Mouse (Mus musculus) liver, adult (tissue): ENCODE results near the gene Nos3.

ENCODE experiments used
- GATA4 ChIP-seq: IDR thresholded peaks from 2 replicates; pipeline ENCODE4 v1.6.1; 2014; ENCODE audit warnings: mild to moderate bottlenecking, low read length; ENCODE audit not compliant: insufficient replicate concordance

The Nos3 gene

DNA sequence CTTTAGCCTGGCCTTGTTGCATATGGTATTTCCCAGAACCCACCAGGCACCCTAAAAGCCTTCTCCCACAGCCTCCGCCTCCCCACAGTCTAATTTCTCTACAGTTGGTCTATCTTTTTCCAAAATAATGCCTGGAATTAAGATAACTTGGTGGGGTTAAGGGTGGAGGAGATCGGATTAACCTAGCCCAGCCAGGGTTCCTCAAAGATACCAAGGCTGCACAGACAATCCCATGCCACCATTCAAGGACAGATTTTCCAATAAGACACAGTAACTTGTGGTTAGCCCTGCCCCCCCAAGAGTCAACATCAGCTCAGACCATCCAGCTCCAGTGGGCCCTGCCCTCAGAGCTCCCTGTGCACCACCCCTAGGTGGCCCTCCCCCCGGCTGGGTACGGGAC lies 15.9 kb downstream of the Nos3 start:
- no peak for TF ChIP-seq GATA4

GRCm38 (mm10) chr5:24381486-24381885 lies 16.9 kb downstream of the Nos3 start:
- TF ChIP-seq GATA4 = no peak

GRCm38 (mm10) chr5:24381988-24382387 lies 17.4 kb downstream of the Nos3 start:
- TF ChIP-seq GATA4 = no peak

DNA sequence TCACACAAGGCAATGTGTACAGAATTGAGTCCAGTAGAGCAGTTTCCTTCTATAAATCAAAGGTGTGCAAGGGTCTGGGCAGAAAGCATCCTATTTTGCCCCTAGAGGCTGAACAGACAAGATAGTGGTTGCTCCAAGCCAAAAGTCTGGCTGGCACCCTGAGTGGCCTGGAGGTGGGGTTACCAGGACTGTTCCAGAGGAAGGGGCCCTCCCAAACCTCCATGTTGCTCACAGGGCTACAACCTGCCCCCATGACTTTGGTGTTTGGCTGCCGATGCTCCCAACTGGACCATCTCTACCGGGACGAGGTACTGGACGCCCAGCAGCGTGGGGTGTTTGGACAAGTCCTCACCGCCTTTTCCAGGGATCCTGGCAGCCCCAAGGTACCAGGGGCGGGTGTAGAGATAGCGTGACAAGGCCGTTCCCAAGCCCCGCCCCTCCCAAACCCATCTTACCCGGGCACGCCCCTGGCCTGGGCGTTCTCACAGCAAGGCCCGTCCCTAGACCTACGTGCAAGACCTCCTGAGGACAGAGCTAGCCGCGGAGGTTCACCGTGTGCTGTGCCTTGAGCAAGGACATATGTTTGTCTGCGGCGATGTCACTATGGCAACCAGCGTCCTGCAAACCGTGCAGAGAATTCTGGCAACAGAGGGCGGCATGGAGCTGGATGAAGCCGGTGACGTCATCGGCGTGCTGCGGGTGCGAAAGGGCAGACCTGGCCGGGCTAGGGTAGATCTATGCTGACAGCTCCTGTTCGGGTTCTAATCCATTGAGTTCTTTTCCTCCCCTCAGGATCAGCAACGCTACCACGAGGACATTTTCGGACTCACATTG lies 18.6 kb downstream of the Nos3 start:
- no peak for TF ChIP-seq GATA4

DNA sequence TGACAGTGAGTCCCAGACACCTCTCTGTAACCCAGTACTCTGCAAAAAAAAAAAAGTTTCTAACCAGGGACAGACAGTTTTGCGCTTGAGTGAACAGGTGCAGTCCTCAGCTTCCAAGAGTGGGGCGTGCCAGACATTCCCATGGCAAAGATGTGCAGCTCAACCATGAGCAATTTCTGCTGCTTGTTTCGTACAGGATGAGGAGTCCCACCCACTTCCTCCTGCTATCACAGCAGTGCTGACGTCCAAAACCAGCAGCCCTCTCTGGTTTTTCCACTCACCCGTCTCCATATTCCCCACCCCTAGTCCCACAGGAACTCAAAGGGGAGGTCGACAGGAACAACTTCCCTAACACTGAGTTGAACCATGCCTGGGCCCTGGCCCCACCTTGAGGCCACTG lies 19.8 kb downstream of the Nos3 start:
- no peak for TF ChIP-seq GATA4

- TF ChIP-seq GATA4 = no peak
Observed at GRCm38 (mm10) chr5:24385374-24385773, 20.8 kb downstream of the Nos3 start.

- TF ChIP-seq GATA4 = no peak
Observed at GRCm38 (mm10) chr5:24385887-24386550, 21.4 kb downstream of the Nos3 start.

DNA sequence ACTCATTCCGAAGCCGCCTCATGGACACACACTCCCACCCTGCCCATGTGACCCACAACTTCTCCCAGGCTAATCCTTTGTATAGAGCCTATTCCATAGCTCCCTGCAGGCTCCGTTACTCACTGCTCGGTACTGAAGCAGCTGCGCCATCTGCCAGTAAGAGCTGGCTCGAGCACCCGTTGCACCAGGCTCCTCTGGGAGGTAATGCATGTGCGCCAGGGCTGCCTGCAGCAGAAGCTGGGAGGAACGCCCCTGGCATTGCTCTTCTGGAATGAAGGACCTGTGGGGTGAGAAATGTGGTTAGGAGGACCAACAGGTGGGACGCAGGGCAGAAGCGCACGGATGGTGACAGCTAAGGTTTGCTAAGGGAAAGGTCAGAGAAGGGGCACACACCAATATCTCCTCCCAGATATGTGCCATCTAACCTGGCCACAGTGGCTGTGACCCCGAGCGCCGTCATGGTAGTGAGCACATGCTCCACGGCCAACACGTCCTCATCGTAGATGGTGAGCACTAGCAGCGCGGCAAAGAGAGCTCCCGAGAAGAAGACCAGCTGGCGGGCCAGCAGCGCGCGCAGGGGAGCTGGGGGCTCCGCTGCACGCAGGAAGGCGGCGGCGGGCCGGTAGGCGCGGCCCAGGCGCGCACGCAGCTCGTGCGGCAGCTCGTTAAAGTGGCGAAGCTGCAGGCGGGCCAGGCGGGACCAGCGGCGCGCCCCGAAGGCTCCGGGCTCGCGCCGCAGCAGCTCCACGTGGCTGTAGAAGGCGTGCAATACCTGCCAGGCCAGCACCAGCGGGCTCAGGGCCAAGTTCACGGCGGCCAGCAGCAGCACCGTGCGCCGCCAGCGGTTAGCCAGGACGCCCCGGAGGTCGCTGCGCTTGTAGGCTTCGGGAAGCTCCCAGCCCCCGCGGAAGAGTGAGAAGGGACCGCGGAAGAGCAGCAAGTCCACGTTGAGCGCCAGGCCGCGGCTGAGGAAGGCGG lies 22.9 kb downstream of the Nos3 start:
- TF ChIP-seq GATA4 = no peak

GRCm38 (mm10) chr5:24388246-24388915 lies 23.8 kb downstream of the Nos3 start:
- TF ChIP-seq GATA4 = no peak

DNA sequence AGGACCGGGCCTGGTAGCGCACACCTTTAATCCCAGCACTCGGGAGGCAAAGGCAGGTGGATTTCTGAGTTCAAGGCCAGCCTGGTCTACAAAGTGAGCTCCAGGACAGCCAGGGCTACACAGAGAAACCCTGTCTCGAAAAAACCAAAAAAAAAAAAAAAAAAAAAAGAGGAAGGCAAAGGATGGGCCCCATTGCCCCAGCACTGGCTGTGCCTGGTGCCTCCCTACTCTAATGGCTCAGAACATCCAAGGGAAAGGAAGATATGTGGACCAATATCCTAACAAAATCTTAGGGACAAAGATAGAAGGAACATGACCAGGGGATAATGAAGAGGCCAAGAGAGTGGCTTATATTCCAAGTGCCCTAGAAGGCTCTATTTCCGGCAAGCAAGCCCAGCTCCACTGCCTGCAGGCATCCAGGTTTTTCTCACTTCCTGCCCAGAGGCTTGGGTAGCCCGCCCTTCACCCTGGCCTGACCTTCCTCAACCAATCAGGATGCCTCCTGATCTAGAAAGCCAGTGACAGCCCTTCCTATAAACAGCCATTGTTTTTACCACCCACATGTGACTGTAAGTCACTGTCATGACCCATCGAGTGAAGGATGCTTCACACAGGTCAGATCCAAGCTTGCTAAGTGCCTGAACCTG lies 24.5 kb downstream of the Nos3 start:
- no peak for TF ChIP-seq GATA4

DNA sequence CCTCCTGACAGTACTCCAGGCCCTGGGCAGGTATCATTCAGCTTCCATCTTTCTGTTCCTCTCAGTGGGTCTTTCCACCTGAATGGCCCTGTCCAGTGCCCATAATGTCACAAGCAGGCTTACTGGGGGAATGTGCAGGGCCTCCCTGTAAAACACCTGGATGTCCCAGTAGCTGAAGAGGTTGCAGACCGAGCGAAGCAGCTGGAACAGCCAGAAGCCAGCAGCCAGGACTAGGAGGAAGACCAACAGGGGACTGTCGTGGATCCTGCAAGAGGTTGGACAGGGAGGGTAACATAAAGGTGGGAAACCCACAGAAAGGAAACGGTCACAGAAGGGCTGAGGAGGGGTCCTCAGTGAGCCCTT lies 25.0 kb downstream of the Nos3 start:
- no peak for TF ChIP-seq GATA4

- TF ChIP-seq GATA4 = no peak
Observed at GRCm38 (mm10) chr5:24391864-24392263, 27.3 kb downstream of the Nos3 start, which contains the start of gene Atg9b. Atg9b (minus strand) TSS chr5:24392143.

- TF ChIP-seq GATA4 = no peak
Observed at GRCm38 (mm10) chr5:24392724-24393123, 28.1 kb downstream of the Nos3 start.

- no peak for TF ChIP-seq GATA4
Observed at GRCm38 (mm10) chr5:24393392-24393997, 28.9 kb downstream of the Nos3 start, which contains the start of gene Abcb8. Abcb8 (plus strand) TSS chr5:24393663.
